10 mouse cellular contexts compared by ENCODE assay signal in genomic region chr3:150435199-150435598, GRCm38 (mm10).
DNase-seq lines count a peak whose midpoint lies in the region; ATAC-seq and TF ChIP-seq lines count a peak whose summit lies in the region.
"Had no signal": no experiment of that assay in that cellular context is flagged by ENCODE, and none has a peak within 500 bp of the region (broad histone marks: within the 10 kb centered on the region; RNA-seq: fewer than 3 reads in every experiment).

No protein-coding gene starts in this region.

- H3K79me2 ChIP-seq in CH12.LX (replicated peaks; ENCODE audit: control insufficient read depth, extremely low read depth, insufficient read depth, poor library complexity, severe bottlenecking): no peaks in the 10 kb centered on the region

- peaks cover 20% of the 10 kb centered on the region for H3K9me3 ChIP-seq in CH12.LX (replicated peaks; ENCODE audit: low read length)
- H3K9me3 ChIP-seq in hindbrain, postnatal 0 days (ENCODE audit: low read length): no peaks in the 10 kb centered on the region
- H3K9me3 ChIP-seq: embryonic facial prominence, embryonic 13.5 days had no signal

- no peak for TF ChIP-seq POLR2A in CH12.LX (IDR thresholded peaks at IDR 0.05; ENCODE audit: low read depth, low read length)

- H3K27me3 ChIP-seq in CH12.LX (replicated peaks): no peaks in the 10 kb centered on the region
- no peaks in the 10 kb centered on the region for H3K27me3 ChIP-seq in hindbrain, postnatal 0 days (ENCODE audit: insufficient read depth, low read length)
- H3K27me3 ChIP-seq: embryonic facial prominence, embryonic 13.5 days had no signal

- no peak for ATAC-seq in hindbrain, postnatal 0 days

- H3K4me1 ChIP-seq in CH12.LX (ENCODE audit: control insufficient read depth in 1 of 2, insufficient read depth in 2 of 2): peaks cover 0 to 17% of the 10 kb centered on the region in 2 experiments; a peak in 2 of 4 replicates
- no peaks in the 10 kb centered on the region for H3K4me1 ChIP-seq in hindbrain, postnatal 0 days (ENCODE audit: insufficient read depth, low read length)
- H3K4me1 ChIP-seq: embryonic facial prominence, embryonic 13.5 days had no signal

- DNase-seq in kidney, adult 9 months: peak; percentile 17
- no peak for DNase-seq in kidney, adult 11 months
- no peak for DNase-seq in CH12.LX (ENCODE audit: extremely low read depth)
- DNase-seq in adipocyte (ENCODE audit: low spot score): peak; percentile 7
- DNase-seq in hindbrain, postnatal 0 days (ENCODE audit: low spot score): peak; percentile 77
- no peak for DNase-seq in spleen, postnatal 36 days (ENCODE audit: low spot score in 2 of 2)
- DNase-seq in thymus, postnatal 14 days: no peak
- no peak for DNase-seq in cerebellum, adult 11-12 months

- no peaks in the 10 kb centered on the region for H3K36me3 ChIP-seq in CH12.LX (replicated peaks in 1 of 2; ENCODE audit: control insufficient read depth in 1 of 2, insufficient read depth in 1 of 2, low read length in 1 of 2)
- no peaks in the 10 kb centered on the region for H3K36me3 ChIP-seq in hindbrain, postnatal 0 days (ENCODE audit: insufficient read depth, low read length)
- H3K36me3 ChIP-seq: embryonic facial prominence, embryonic 13.5 days had no signal

- TF ChIP-seq CTCF in CH12.LX (conservative IDR thresholded peaks at IDR 0.05 in 1 of 2, IDR thresholded peaks at IDR 0.05 in 1 of 2; ENCODE audit: low read depth in 2 of 2, low read length in 2 of 2): peak in 1 of 2 experiments; percentile 35; a peak in 2 of 4 replicates
- peak; percentile 67 for TF ChIP-seq CTCF in hindbrain, postnatal 0 days (IDR thresholded peaks at IDR 0.05; ENCODE audit: low read depth)

- TF ChIP-seq EP300 in CH12.LX (IDR thresholded peaks at IDR 0.05; ENCODE audit: low read length): no peak

- TF ChIP-seq RAD21 in CH12.LX (IDR thresholded peaks at IDR 0.05; ENCODE audit: low read depth, low read length): peak; percentile 32

- no peak overlapping the region for H3K4me2 ChIP-seq in CH12.LX (ENCODE audit: insufficient read depth, low read depth, poor library complexity, severe bottlenecking)
- no peak overlapping the region for H3K4me2 ChIP-seq in hindbrain, postnatal 0 days (ENCODE audit: low read depth, low read length)
- H3K4me2 ChIP-seq: embryonic facial prominence, embryonic 13.5 days had no signal

- H3K27ac ChIP-seq in CH12.LX (ENCODE audit: insufficient read depth, low read depth): no peak overlapping the region
- H3K27ac ChIP-seq in hindbrain, postnatal 0 days: no peak overlapping the region
- H3K27ac ChIP-seq: embryonic facial prominence, embryonic 13.5 days; liver, embryonic 14.5 days had no signal

- no peak overlapping the region for H3K4me3 ChIP-seq in CH12.LX (replicated peaks in 1 of 3; ENCODE audit: low read depth in 2 of 3, low read length in 2 of 3, poor library complexity in 1 of 3)
- no peak overlapping the region for H3K4me3 ChIP-seq in hindbrain, postnatal 0 days (ENCODE audit: low read length)
- H3K4me3 ChIP-seq: embryonic facial prominence, embryonic 13.5 days had no signal

- dilution Hi-C loops in CH12.LX (cut with MboI; ENCODE audit: extremely low pct_ligation_motif_present, extremely low pct_unique_long_range_greater_than_20kb, low sequenced_read_pairs): no loop called here

- in situ Hi-C loops in CH12.LX (cut with MboI; ENCODE audit: low pct_ligation_motif_present, low pct_unique_long_range_greater_than_20kb, low sequenced_read_pairs): no loop called here

- WGBS in hindbrain, postnatal 0 days: 86% methylated on average over 1 of the region's 1 CpGs

- no peak overlapping the region for H3K9ac ChIP-seq in CH12.LX (ENCODE audit: insufficient read depth, low read depth)
- no peak overlapping the region for H3K9ac ChIP-seq in hindbrain, postnatal 0 days (replicated peaks; ENCODE audit: low read length)
- H3K9ac ChIP-seq: embryonic facial prominence, embryonic 13.5 days; liver, embryonic 14.5 days had no signal

TF ChIP-seq in CH12.LX, 34 proteins besides CTCF, POLR2A, EP300 and RAD21:
- TF ChIP-seq SMC3 (IDR thresholded peaks at IDR 0.05; ENCODE audit: low read depth, low read length) (peak; percentile 12; the same call in 1 of the 2 replicates), MXI1 (IDR thresholded peaks at IDR 0.05; ENCODE audit: low read depth, low read length) (no peak), USF2 (conservative IDR thresholded peaks at IDR 0.05; ENCODE audit: low read depth, low read length) (no peak)
TF ChIP-seq in CH12.LX: peak in this region for 1.

Comparison
In these comparisons a context has a peak if more than half of its experiments do, and no peak if none do; other contexts are left out.
1. DNase-seq: peak in kidney, adult 9 months (single experiment), adipocyte (single experiment) and hindbrain, postnatal 0 days (single experiment); none in kidney, adult 11 months (single experiment), CH12.LX (single experiment), spleen, postnatal 36 days (0 of 2), thymus, postnatal 14 days (single experiment) and cerebellum, adult 11-12 months (single experiment).